Mouse (Mus musculus) erythroid progenitor cell, adult 5-6 weeks (primary cell): Measurements from ENCODE around the gene Fstl5. TPM values are rescaled to one million over a fixed set of nuclear protein-coding genes. Genes with fewer than 3 reads are reported as not detected.
"Not testable (repeated sequence)": the region's sequence is repeated elsewhere in the genome, so short reads cannot be mapped to it uniquely, and the experiment has no call there.

ENCODE experiments used
- ATAC-seq: replicated peaks from 2 replicates; pipeline ENCODE4 v1.8.0; 2016; ENCODE audit warnings: moderate number of reproducible peaks, mild to moderate bottlenecking, moderate TSS enrichment, inconsistent platforms; ENCODE audit not compliant: poor library complexity, low FRiP score, severe bottlenecking
- total RNA-seq, 2 experiments: library from RNA; stranded (forward) in 1 of 2; stranded (reverse) in 1 of 2; fragments of 150-400 nt in 1 of 2; fragments of 186-747, 209-891 nt in 1 of 2; gene quantifications; 2 replicates each; pipeline versions ENCODE4 v1.2.3 to v1.2.4; 2015 to 2017; ENCODE audit warnings: low replicate concordance in 2 of 2

The Fstl5 gene
- total RNA-seq, 2 experiments from 2014 or later, result not detected

- ATAC-seq, result no peak
Measured at GRCm38 (mm10) chr3:76468147-76468546, 394.1 kb downstream of the Fstl5 start.

- not testable (repeated sequence) for ATAC-seq
Measured at GRCm38 (mm10) chr3:76507891-76508290, 433.8 kb downstream of the Fstl5 start.

- no peak for ATAC-seq
Measured at GRCm38 (mm10) chr3:76508811-76509210, 434.7 kb downstream of the Fstl5 start.

GRCm38 (mm10) chr3:76567346-76567745 lies 493.3 kb downstream of the Fstl5 start:
- no peak for ATAC-seq

GRCm38 (mm10) chr3:76572478-76572877 lies 498.4 kb downstream of the Fstl5 start:
- ATAC-seq, result no peak

- no peak for ATAC-seq
Measured at GRCm38 (mm10) chr3:76572920-76573541, 499.0 kb downstream of the Fstl5 start.

- ATAC-seq, result no peak
Measured at GRCm38 (mm10) chr3:76593148-76593547, 519.1 kb downstream of the Fstl5 start.

GRCm38 (mm10) chr3:76620044-76620443 lies 546.0 kb downstream of the Fstl5 start:
- no peak for ATAC-seq

GRCm38 (mm10) chr3:76654243-76654642 lies 580.2 kb downstream of the Fstl5 start:
- no peak for ATAC-seq

- ATAC-seq, result no peak
Measured at GRCm38 (mm10) chr3:76670859-76671258, 596.8 kb downstream of the Fstl5 start.

- ATAC-seq, result no peak
Measured at GRCm38 (mm10) chr3:76676006-76676405, 601.9 kb downstream of the Fstl5 start.

GRCm38 (mm10) chr3:76679853-76680545 lies 605.9 kb downstream of the Fstl5 start:
- ATAC-seq, result no peak

GRCm38 (mm10) chr3:76680546-76680883 lies 606.4 kb downstream of the Fstl5 start:
- ATAC-seq, result no peak

- no peak for ATAC-seq
Measured at GRCm38 (mm10) chr3:76697134-76697629, 623.1 kb downstream of the Fstl5 start.

- no peak for ATAC-seq
Measured at GRCm38 (mm10) chr3:76739221-76739620, 665.2 kb downstream of the Fstl5 start.

Other genes with a start within 250 kb of the Fstl5 start
- 60.8 and 68.8 TPM in 2 replicates for gene Golim4, start 117.3 kb upstream of the Fstl5 start, total RNA-seq (2015; ENCODE audit: low replicate concordance)
- gene Golim4, start 117.3 kb upstream of the Fstl5 start, total RNA-seq (2017; ENCODE audit: low replicate concordance), result 67.4 and 68.5 TPM in 2 replicates